Mouse (Mus musculus): ENCODE results near the gene 9930104L06Rik.

9930104L06Rik gene

DNA sequence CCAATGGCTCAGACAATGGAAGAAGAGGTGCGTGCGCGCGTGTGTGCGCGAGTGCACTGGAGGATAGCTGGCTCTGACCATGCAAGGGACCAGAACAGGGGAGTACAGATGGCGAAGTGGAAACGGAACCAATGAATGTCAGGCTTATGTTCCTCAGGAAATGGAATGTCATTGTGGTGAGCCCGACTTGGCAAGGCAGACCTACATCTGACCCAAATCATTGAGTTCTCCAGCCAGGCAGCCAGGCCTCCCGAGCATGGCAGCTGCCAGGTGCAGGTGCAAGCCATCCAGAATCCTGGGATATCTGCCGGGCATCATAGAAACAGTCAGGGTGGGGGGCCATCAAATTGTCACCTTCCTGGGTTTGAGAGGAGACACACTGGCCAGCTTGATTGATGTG lies 24.1 kb downstream of the 9930104L06Rik start:
- DNase-seq (ENCODE audit: low spot score) = no peak

DNA sequence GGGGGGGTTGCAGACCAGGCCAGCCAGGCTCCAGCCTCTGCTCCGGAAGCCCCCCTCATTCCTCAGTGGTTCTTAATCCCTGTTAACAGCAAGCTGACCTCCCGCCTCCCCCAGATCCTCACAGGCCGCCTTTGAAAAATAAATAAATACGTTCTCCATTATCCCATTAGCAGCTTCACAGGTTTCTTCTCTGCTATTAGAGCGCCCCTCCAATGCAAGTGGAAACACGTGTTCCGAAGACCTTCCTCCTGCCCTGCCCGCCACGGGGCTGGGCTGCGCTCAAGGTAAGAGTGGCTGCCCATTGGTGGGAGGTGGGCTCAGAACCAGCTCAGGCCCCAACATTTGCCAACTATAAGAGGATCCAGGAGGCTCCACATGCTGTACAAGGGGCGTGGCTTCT lies 25.7 kb downstream of the 9930104L06Rik start:
- DNase-seq (ENCODE audit: low spot score) = no peak

DNA sequence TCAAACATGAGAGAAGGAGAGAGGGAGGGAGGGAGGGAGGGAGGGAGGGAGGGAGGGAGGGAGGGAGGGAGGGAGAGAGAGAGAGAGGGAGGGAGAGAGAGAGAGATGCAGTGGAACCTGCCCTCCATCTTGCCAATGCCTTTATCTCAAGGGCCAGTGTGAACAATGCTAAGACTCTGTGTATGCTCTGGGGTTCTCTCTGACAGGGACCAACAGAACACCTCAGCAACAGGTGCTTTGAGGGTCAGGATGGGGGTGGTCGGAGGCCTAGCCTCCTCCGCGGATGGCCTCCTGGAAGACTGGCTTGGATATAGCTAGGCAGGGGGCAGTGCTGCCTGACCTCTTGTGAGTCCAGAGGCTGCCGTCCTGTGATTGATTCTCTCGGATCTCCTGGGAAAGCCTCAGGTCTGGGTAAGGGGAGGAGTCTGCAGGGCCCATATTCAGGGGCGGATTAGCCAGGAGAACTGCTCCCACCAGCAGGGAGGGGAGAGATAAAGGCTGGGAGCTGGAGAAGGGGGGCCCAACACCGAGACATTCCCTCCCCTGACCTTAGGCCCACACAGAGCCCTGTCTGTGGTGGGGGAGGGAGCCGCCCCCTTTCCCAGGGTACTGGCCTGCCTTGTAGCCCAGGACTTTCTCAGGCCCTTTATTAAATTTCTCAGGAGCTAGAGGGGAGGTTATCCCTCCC lies 28.2 kb downstream of the 9930104L06Rik start:
- no peak for DNase-seq (ENCODE audit: low spot score)

DNA sequence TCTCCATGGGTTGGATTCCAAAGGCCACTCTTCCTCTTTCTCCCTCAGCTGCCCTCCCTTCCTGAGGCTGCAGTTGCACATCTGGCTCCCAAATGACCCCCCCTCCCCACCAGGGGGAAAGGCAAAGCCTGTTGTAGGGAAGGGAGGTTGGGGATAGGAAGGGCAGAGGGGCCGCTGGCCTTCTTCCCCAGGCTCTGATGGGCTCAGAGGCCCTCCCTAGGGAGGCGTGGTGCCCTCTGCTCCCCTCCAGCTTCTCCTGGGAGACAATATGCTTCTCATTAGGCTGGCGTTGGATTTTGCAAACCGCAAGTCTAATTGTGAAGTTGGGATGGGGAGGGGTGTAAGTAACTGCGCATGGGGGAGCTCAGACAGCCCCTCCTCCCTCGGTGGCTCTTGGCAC lies 31.9 kb downstream of the 9930104L06Rik start:
- no peak for DNase-seq (ENCODE audit: low spot score)

DNA sequence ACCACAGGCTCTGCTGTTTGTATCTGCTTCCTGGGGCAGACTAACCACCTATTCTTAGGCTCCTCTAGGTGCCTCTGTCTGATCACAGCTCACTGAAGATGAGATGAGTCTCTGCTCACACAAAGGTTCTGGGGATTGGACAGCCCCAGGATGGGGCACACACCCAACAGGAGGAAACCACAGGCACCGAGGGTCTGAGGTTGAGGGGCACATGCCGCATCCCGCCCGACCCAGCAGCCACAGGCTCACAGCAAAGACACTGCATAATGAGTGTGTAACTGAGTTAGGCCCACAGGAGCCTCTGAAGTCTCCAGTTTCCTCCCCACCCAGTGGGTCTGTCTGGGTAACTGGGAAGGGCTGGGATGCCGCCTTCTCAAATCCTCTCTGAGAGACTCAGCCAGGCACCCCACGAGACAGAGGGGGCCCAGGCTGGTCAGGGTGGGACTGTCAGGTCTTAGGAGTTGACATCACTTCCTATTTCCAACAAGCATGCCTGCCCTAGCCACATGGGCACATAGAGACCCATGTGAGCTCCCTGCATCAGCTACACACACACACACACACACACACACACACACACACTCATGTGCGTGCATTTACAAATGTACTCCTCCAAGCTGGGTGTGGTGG lies 32.5 kb downstream of the 9930104L06Rik start:
- DNase-seq (ENCODE audit: low spot score) = no peak

DNA sequence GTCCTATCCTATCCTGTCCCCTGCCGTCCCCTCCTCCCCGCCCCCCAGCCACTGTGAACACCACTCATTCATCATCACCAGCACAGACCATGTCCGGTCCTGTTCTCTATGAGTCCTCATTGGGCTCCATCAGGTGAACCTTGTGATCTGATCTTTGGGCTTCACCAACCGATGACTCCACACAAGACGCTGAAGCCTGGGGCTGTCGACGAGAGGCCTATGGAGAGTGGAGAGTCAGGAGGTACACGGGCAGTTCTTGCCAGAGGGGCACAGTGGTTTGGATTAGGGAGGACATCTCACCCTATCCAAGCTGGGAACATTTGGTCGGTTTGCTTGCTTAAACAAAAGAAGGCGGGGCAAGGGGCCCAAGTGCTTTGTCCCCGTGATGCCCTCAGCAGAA lies 33.3 kb downstream of the 9930104L06Rik start:
- DNase-seq (ENCODE audit: low spot score) = no peak

DNA sequence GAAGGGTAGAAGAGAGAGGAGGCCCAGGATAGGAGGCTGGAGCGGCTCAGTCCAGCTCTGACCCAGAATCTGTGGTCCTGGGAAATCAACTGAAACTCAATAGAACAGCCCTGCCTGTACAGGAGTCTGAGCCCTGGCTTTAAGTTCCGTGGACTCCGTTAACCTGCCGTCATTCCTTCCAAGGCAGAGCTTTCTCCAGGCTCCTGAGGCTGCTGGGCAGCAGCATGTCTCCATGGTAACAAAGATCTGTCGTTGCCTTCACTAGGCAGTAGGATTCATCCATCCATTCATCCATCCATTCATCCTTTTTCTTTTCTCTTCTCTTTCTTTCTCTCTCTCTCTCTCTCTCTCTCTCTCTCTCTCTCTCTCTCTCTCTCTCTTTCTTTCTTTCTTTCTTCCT lies 33.8 kb downstream of the 9930104L06Rik start:
- no peak for DNase-seq (ENCODE audit: low spot score)

DNA sequence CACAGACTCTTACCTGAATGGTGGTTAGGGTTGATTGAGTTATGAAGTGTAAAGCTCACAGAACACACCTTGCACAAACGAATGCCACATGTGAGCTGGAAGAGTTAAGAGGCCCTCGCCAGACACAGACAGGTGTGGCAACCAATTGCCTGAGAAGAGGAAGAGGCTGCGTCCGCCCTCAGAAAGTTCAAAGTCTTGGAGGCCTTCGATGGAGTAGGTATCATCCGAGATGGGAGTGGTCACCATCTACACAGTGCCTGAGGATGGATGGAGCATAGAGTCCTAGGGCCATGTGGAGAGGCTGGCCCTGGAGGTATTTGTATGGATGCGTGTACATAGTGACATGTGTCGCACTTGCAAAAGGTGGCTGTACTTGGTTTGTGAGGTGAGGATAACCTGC lies 34.2 kb downstream of the 9930104L06Rik start:
- DNase-seq (ENCODE audit: low spot score) = no peak

DNA sequence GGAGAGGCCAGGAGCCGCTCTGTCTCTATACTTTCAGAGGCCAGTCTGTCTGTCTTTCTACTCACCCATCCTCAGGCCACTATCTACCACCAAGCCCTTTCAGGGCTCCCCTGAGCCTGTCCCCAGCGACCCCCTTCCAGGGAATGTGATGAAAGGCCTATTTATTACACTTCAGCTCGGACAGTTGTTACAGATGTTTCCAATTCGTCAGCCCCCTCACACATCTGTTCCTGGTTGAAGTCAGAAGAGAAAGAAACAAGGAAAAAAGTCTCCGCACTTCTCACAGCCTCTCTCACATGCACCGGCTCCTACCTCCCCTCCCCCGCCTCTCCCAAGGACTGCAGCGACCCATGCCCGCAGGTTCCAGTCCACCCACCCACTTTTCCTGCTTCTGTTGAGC lies 35.5 kb downstream of the 9930104L06Rik start:
- DNase-seq (ENCODE audit: low spot score) = no peak

DNA sequence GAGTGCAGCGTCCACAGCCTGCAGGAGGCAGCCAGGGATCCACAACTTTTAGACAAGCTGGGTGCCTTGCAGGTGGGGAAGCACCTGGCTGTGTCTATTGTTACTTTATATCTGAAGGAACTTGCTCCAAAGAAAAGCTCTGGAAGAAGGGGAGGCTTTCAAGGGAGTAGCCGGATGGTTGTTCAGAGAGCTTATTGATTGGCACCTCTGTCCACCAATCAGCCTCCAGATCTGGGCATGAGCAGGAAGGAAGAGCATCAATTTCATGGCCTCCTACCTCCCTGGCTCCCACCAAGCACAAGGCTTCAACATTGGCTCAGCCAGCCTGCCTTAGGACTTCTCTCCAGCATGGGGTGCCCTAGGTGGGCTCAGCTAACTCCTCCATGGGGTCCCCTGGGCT lies 36.4 kb downstream of the 9930104L06Rik start:
- DNase-seq (ENCODE audit: low spot score) = no peak

DNA sequence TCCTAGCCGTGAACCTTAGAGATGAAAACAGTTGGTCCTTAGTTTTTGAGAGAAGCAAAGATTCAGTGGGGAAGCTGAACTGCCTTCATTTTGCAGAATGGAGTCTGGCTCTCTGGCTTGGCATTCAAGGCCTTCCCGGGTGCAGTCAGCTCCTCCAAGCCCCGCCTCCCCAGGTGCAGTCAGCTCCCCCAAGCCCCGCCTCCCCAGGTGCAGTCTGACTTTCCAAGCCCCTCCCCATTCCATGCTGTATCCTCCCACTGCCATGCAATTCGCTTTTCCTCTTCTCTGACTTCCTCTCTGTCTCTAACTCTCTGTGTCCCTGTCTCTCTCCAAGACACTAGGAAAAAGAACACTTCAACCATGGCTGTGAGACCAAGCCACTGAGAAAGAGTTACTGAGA lies 41.4 kb downstream of the 9930104L06Rik start:
- DNase-seq (ENCODE audit: low spot score) = no peak

DNA sequence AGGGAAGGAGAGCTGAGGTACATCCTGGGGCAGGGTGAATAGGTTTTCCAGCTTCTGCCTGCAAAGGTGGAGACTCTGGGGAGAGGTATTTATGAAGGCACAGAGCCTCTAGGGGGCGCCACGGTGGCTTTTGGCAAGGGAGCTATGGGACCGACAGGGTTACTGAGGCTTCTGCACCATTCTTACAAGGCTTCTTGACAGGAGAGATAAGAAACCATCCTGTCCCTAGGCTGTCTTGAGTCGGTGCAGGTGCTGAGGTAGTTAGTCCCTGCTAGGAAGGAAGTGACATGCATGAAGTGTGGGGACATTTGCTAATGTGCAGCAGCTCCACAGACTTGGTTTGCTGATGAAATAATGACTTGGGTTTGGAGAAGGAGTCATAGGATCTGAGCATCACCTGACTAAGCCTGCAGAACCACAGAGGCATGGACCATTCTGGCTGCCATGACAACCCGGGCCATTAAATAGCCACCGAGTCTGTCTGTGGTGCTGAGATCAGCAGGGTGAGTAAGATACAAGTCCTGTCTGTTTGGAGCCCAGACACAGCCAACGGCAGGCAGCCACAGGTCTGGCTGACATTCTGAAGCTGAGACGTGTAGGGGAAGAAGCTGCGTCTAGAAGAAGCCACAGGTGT lies 47.2 kb downstream of the 9930104L06Rik start:
- no peak for DNase-seq (ENCODE audit: low spot score)

DNA sequence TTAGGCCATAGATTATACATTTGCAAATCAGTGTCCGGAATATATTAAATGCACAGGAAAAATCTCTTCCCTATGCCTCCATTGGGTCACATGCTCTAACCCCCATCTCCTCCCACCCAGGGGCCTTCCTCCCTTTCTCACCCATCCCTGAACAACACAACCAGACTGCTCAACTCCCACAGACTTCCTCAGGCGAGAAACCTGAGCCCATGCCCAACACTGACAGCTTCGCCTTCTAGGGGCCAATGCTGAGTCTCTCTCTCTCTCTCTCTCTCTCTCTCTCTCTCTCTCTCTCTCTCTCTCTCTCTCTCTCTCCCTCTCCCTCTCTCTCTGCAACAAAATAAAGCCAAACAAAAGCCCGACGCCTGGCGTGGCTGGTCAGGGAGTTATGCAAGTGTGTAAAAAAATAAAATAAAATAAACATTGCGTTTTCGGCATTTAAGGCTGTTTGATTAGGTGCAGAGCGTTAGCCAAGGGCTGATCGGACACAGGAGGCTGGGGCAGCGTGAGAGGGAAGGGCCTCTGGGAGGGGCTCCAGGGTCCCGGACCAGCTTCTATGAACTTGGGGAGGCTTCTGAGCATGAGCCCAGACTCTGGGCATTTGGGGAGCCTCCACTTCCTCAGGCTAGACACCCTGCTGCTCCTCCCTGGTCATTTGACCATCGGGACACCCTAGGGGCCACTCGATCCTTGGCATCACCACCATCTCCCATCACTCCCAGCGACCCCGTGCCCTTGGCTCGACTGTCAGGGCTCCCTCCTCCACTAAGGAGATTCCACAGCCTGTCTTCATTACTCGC lies 48.2 kb downstream of the 9930104L06Rik start:
- DNase-seq (ENCODE audit: low spot score) = no peak

DNA sequence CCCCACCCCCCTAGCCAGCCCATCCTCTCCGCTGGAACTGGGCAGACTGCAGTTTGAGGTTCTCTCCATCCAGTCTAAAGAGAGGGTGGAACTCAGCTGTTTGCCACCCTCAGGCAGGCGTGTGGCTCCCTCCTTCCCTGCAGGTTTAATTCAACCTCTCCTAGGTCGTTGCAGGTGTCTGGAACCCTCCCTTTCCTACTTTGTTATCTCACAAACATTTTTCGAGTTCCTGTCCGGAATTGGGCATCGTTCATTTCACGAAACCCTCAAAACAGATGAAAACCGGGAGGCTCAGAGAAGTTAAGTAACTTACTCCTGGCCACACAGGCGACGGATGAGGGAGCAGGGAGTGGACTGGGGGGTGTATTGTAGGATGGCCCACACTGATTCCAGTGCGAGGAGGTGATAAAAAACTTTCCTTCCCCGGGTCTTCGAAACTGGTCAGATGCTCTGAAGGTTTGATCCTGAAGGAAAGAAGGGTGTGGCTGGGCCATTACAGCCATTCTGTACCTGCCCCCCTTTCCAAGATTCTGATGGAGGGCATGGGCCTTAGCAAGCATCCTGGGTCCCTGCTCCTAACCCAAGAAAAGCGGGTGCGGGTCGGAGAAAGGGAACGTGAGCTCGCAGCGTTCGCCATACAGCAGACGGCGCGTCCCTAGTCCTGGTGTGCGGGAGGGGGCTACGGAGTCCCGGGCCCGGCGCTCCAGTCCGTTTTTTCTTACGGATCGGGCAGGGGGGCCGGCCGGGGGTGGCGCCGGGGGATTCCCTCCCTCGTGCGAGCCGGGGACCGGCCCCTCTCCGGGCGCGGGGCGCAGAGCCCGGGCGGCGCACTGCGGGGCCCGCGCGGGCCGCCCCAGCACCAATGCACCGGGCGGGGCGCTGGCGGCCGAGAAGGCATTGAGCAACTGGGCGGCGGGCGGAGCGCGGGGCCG lies 49.1 kb downstream of the 9930104L06Rik start, which contains the start of gene Rspo1:
Rspo1 (plus strand) TSS at position 760 of the 932 bp plus-strand sequence.
- DNase-seq (ENCODE audit: low spot score) = no peak

DNA sequence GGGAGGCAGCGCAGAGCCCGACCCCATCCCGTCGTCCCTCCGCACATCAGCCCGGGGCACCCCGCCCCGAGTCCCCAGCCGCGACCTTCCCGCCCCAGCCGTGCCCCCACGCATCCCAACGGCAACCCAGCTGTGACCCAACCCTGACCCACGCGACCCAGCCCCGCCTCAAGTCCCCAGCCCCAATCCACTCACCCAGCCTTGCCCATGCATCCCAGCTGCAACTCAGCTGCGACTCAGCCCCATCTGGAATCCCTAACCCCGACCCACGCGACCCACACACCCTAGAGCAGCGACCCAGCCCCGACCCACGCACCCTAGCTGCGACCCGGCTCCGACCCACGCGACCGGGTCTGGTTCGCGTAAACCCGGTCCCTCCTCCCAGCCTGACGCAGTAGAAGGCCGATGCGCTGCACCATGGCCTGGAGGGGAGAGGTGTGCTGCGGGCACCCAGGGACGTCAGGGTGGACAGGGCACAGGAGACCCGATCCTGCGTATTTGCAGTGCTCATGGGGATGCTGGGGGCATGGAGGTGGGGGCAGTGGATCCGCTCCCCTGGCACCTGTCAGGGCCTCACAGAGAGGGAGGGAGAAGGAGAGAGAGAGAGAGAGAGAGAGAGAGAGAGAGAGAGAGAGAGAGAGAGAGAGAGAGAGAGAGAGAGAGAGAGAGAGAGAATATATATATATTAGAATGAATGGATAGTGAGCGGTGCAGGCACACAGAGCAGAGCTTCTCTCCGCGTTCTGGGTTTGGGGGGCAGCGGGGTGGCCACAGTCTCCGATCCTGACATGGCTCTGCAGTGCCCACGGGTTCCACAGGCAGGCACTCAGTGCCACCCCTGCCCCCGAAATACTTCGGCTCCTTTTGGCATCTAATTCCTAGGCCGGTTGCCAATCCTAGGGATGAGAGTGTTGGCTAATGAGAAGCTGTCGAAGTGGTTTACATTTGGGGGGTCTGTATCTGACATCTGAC lies 50.2 kb downstream of the 9930104L06Rik start:
- DNase-seq (ENCODE audit: low spot score) = no peak

DNA sequence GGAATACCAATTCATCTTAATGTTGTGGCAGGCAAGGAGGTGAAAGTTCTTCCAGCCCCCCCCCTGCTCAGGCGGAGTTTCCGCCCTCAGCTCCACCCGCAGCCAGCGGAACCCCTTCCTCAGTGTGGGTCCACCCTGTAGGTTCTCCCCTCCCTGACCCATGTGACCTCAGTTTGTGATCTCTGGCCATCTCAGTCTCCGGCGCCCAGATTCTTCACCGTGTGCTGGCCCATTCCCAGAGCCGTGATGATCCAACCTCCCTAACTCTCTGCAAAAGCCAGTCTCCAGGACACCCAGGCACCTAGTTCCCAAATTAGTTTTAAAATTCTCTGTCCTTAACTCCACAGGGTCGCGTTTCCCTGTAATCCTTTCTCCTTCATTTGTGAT lies 50.9 kb downstream of the 9930104L06Rik start:
- DNase-seq (ENCODE audit: low spot score) = no peak

DNA sequence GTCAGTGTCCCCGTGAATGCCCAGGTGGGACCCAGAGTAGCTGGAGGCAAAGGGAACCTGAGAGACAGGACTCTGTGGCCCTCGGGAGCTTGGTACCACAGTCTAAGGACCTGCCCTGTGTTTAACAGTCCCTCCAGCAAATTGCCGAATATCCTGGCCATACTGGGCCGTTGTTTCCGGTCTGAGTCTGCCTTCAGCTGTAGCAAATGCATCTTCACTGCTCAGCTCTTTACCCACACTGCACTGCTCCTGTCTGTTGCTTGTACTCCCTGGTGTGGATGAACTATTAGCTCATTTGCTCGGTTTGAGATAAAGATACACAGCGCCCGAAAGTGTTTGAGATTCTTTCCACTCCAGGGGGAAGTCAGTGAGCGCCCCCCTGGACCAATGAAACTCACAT lies 51.5 kb downstream of the 9930104L06Rik start:
- no peak for DNase-seq (ENCODE audit: low spot score)

DNA sequence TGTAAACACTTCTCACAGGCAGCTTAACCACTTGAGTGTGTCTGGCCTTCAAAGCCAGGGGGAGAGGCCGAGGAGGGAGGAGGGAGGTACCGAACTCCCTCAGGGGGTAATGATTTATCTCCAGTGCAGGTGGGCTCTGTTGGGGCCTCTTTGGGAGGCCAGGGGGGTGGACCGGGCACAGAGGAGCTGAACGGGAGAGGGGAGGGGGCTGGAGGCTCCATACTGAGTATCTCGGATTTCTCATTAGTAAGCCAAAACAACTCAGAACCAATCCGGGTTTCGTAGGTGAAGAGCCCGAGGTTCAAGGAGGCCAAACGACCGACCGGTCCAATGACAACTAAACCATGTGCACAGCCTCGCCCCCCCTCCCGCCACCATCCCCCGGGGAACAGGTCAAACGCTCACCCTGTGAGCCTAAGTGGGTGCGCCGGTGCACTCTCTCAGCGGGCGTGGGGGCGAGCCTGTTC lies 53.0 kb downstream of the 9930104L06Rik start:
- DNase-seq (ENCODE audit: low spot score) = no peak

DNA sequence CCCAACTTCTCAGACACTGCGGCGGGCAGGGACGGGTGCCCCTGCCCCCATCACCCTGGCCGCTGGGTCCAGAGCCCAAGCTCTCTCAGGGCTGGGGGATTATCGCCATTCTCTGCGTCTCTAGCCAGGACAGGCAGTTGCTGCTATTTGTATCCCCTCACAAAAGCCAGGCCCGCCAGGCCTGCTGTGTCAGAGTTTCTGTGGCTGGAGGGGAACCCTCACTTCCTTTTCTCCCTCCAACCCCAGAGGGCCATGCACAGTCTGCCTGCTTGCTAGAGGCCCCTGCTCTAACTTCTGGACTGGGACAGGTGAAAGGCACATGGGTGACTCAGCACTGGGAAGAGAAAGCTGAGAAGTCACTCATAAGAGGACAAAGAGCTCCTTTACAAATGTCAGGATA lies 53.5 kb downstream of the 9930104L06Rik start:
- DNase-seq (ENCODE audit: low spot score) = no peak
